Mouse (Mus musculus) adrenal gland, postnatal 36 days (tissue): ENCODE measurements around the gene Pcgf1. TPM values are rescaled to one million over a fixed set of nuclear protein-coding genes. Genes with fewer than 3 reads are reported as not detected.
A peak's percentile ranks its signal among the peaks of the same experiment; 100 is the strongest.

Experiments
- DNase-seq, 2 experiments: peaks; one replicate each; pipeline ENCODE4 v3.0.0; 2021; ENCODE audit warnings: mixed read lengths in 1 of 2
- long read RNA-seq, 2 experiments: library from polyadenylated mRNA; stranded (forward); transcript quantifications; one replicate each; pipeline ENCODE4 v2.0.0; 2021; ENCODE audit warnings: borderline sequencing depth in 2 of 2
- total RNA-seq, 2 experiments: library from RNA; stranded (reverse); gene quantifications; 2 replicates each; pipeline ENCODE4 v1.2.3; 2021

Pcgf1 gene
- 10 to 100 TPM; 30.9 to 38.9 TPM for total RNA-seq
- long read RNA-seq, experiment 1, transcript Pcgf1-202 (9 exons, 918 nt) = major isoform, 17 of 30 reads
- long read RNA-seq, experiment 1, partial matches to known transcripts = 7 of 30 reads
- long read RNA-seq, experiment 1, other reads (novel, unspliced or antisense) = 6 of 30 reads
- long read RNA-seq, experiment 2, partial matches to known transcripts = 4 of 9 reads
- long read RNA-seq, experiment 2, other reads (novel, unspliced or antisense) = 2 of 9 reads

DNA sequence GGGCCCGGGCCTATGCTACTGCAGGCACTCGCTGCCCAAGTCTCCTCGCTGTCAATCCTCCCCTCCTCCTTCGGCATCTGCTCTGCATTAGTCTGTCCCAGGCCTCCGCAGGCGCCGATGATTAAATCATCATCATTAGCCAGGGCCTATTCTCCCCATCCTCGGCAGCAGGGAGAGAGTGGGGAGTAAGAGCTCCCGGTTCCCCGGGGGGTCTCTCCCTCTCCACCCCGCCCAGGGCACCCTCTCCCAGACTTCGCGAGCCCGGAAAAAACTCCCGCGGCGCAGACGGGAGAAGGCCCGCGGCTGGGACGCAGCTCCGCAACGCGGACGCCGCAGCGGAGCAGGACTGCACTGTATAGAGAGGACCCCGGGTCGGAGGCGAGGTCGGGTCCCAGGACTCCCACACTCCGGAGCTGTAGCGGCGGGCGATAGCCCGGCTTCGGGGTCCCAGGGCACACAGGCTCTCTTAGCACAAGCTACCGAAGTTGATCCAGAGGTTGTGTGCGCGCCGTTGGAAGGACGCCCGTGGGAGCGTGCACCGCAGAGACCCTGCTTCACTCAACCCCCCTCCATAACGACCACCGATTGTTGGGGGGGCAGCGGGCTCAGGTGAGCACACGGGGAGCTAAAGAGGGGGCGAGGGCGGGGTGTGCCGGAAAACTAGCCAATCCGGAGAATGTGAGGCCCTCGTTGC, at the start of gene Pcgf1:
Gene Pcgf1 (plus strand): TSS at position 240 of the 694 bp plus-strand sequence.
- DNase-seq = peak; percentile 55 to 65

DNA sequence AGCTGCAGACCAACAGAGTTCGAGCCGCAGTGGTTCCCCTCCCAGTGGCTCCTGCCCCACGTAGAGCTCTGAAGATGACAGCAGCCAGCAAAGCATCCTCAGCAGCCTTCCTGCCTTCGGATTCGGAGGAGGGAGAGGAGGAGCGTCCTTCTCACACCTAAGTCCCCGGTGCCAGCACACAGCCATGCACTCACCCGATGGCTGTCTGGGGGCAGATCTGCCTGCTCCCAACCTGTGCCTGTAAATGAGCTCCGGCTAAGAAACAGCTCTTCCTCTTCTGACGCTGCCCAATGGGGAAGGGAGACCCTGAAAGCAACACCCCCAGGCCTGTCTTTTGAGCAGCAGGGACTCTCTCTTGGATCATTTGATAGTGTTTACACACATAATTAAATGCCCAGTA, 47.9 kb upstream of the Pcgf1 start:
- DNase-seq = no peak

DNA sequence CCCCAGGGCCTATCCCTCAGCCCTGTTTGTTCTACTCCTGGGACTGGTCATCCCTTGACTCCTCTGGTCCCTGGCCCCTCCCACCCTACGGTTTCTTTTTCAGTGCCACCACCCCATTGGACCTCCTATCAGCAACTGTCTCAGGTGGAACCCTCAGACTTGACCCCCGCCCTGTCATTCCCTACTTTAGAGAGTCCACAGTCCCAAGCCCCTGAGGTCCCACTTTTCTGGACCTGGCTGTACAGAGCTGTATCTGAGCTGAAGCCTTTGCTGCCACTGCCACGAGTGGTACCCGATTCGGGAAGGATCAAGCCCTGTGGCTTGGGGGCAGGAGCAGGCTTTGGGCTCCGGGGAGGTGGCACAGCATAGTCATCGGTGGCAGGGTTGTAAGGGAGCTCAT, 46.6 kb upstream of the Pcgf1 start:
- no peak for DNase-seq

DNA sequence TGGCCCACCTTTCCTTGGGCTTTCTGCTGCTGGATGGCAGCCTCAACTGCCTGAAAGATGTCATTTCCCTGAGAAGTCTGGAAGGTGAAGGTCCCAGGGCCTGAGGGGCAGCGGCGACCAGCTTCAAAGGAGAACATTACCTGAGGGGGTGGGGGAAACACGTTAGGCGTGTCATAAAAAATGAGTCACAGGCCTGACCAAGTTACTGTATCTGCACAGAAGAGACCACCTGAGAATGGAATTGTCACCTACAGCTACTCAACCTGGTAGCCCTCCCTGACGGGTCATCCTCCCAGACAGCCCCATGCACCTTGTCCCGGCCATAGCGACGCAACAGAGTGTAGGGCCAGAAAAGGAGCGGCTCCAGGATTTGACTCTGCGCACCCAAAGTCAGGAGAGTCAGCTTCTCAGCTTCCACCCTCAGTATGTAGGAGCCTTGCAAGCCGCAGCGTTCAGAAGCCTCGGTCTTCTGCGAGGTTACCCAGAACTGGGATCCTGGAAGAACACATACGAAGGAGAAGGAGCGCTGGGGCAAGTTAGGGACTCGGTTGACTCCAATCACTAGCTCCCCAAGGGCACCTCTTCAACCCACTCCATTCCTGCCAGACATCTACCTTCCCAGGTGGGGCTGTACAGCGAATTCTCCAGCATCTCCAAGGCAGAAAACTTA, 45.6 kb upstream of the Pcgf1 start:
- no peak for DNase-seq

DNA sequence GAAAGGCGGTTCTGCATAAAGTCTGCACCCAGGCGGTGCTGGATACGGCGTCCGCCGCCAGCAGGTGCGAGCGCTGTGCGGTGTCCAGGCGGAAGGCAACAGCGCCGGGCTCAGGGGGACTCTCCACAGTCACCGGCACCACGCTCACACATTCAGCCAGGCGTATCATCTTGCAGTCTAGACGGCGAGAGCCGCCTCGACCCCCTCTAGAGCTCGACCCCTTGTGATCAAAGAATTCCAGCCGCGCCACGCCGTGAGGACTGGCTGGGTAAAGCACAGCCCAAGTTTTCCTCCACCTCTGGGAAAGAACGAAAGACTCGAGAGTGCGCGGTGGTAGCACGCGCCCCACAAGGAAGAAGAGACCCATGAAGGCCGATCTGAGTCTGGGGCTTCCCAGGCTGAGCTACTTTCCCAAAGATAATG, 44.9 kb upstream of the Pcgf1 start:
- DNase-seq = peak; percentile 55 to 60

DNA sequence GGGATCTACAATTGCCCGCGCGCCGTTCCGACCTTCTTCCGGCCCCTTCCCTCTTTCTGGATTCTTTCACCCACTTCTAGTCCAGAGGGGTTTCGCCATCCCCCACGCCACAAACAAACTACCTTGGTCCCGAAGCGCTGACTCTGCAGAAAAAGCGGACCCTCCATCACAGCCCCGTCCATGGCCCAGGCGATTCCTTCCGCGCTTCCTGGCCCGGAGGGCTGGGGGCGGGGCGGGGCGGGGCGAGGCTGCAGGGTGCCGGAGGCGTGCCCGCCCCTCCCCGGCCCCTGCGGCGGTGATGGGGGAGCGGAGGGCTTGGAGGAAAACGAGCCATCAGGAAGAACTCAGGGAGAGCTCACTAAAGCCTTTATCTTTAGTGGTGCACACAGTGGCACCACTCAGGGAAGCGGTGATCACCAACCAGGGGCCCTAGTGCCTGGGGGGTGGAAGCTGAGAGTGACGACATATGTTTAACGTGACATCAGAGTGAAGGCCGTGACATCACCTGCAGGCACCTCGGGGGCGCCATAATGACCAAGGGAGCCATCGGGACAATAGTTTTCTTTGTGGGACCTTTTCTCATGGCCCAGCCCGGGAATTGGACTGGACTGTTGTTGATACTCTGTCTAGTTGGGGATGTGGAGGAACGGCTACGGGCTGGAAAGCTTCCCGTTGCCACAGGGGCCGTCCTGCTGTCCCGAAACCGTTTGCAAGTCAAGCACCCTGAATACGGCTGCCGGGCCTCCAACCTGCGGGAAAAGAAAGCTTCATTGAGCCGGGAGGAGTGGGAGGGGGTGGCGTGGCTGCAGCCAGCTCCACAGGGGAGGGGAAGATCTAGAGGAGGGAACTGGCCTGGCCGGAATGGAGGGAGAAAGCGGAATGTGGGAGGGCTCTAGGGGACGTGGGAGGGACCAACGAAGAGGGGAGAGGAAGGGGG, 44.2 kb upstream of the Pcgf1 start, which contains the start of the genes Dok1 and Loxl3:
Gene Dok1 (minus strand): TSS at position 223 of the 937 bp plus-strand sequence.
Gene Loxl3 (plus strand): TSS at position 925 of the 937 bp plus-strand sequence.
- DNase-seq = peak; percentile 74 to 86

DNA sequence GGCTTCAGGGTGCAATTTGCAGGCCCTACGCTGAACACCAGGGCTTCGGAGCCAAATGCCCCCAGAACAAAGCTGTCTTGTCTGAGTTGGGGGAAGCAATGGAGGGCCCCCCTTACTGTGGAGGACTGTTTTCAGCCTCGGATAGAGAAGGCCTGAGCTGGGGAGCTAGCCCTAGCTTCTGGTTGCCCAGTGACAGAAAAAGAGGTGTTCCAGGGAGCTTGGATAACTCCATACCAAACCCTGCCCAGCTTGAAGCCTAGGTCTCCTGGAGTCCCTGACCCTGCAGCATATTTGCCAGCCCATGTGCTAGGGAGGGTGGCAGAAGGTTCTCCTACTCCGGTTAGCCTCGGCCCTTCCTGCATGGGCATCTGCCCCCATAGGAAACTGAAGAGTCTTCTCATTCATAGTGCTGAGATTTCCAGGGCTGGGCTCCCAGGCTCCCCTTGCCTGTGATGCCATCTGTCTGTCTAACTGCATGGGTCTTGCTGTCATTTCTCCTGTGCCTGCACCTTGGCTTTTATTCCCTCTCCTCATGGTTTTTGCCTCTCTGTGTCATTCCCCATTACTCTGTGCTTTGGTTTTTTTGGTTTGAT, 43.1 kb upstream of the Pcgf1 start:
- DNase-seq = no peak

DNA sequence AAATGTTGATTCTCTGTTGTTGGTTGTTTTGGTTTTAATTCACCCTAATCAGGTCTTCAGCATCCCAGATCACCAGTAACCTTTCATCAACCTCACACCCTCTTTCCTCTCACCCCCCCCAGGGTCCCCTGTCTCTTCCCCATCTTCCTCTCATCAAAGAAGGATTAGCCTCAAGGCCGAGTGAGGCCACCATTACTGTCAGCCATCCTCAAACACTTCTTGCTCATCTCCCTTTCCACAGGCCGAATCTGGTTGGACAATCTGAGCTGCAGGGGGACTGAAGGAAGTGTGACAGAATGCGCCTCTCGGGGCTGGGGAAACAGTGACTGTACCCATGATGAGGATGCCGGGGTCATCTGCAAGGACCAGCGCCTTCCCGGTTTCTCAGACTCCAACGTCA, 40.5 kb upstream of the Pcgf1 start:
- DNase-seq = no peak

DNA sequence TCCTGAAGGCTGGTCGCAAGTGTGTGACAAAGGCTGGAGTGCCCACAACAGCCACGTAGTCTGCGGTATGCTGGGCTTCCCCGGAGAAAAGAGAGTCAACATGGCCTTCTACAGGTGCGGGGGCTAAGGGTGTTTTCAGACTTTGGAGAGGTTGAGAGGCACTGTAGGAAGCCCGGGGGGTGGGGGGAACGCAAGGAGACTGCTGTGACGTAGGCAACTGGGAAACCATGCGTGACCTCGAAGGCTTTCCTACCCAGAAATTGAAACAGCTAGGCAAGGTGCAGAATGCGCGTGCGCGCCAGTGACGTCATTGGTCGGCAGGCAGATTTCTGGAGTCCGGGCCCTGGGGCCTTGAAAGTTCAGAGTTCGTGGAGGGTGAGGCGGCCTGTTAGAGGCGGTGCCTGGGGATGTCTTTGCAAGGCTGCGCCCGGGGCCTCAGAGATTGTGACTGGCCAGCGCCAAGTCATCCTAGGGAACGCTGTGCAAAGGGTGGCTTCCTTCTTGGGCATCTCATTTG, 39.1 kb upstream of the Pcgf1 start:
- peak; percentile 96 to 97 for DNase-seq

DNA sequence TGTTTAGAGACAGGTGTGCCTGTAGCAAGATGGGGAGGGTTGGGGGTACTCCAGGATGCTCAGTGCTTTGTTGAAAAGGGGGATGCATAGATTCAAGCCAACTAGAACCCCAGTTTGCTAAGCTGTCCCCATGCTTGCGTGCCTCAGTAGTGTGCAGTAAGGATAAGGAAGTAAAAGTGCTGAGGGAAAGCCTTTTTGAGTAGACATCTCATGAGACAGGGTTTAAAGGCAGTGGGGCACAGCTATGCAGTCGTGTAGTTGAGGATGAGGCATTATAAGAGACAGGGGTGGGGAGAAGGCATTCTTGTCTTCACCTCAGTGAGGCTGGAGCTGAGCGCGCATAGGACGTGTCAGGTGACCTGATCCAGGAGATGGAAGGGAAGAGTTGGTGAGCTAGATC, 37.1 kb upstream of the Pcgf1 start:
- DNase-seq = no peak

DNA sequence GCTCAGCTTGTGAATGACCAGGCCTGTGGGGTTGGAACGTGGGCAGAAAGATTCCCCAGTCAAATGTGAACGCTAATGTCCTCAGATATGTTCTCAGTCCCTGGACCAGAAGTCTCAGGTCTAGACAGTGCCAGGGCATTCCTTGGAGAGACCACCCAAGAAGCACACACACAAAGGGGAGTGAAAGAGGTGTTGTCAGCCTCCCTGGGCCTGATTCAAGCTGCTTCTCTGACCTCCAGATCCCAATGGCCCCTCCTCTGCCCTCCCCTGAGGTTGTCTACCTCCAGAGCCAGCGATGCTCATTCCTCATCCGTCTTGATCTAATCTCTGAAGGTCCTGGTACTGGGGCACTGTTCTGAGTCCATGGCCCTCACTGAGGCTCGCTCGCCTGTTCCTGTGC, 34.1 kb upstream of the Pcgf1 start:
- no peak for DNase-seq

DNA sequence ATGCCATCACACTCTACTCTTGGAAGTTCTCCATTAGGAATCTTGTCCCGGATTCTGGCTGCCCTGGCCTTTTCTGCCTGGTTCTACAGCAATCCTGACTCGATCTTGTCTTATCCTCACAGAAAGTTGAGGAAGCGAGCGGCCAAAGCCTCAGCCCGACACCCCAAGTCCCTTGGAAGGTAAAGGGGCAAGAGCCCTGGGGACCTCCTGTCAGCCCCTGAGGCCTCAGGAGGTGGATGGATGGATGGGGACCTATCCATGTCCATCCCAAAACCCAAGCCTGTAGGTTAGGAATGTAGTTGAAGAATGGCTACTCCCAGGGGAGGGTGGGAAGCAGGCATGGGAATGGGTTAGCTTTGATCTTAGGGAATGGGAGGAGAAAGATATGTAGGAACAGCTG, 33.7 kb upstream of the Pcgf1 start:
- DNase-seq = no peak

DNA sequence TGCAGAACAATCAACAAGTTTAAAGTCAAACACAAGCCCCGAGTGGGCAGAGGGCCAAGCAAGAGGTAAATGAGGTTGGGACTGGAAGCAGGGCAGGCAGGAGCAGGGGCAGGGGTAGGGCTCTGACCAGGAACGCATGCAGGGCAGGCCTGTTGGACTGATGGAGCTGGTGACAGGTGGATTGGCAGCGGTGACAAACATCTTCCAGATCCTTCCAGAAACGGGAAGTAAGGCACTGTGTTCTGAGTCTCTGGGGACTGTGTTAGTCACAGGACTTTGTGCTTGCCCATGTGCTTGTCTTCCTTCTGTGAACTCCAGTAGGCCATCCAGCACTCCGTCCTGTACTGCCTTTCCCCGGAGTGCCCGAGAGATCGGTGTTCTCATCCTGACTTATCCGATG, 32.9 kb upstream of the Pcgf1 start:
- DNase-seq = no peak

DNA sequence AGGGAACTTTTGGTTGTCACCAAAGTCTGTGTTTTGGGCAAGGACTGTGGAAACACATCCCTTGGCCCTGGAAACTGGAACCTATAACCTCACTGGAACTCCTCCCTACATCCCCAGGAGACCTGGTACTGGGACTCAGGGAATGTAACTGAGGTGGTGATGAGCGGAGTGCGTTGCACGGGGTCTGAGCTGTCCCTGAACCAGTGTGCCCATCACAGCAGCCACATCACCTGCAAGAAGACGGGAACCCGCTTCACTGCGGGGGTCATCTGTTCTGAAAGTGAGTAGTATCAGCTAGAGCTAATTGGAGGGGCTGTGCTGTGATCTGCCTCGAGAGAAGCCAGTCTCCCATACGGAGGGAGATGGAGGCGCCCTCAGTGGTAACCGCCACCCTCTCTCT, 28.3 kb upstream of the Pcgf1 start:
- DNase-seq = no peak

DNA sequence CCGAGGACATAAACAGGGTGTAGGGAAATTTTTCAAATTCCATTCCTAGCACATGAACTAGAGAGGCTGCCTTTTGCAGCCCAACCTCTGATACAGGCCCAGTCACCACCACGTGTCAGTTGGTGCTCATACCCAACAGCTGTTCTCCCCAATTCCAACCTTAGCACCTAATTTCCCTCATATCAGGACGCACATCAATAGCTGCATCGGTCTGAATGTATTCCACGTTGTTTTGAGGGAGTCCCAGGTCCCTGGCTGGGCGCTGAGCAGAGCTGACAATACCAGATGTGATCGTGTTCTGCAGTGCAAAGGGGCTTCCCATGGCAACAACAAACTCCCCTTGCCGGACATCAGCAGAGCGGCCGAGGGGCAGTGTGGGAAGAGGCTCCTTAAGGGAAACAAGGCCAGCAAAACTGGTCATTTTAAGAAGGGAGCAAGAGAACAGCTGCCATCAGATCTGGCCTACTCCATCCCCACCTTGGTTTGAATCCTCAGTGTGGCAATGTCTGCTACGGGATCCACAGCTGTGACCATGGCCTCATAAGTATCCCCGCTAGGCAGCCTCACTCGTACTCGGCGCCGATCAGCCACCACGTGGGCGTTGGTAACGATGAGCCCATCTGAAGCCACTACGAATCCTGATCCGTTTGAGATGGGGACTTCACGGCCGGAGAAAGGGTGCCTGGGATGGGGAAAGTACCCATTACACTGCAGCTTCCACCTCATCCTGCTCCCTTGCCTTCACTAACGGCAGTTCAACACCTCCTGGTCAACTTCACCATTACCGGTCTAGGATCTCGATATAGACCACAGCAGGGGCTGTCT, 24.3 kb upstream of the Pcgf1 start:
- peak; percentile 44 to 54 for DNase-seq

DNA sequence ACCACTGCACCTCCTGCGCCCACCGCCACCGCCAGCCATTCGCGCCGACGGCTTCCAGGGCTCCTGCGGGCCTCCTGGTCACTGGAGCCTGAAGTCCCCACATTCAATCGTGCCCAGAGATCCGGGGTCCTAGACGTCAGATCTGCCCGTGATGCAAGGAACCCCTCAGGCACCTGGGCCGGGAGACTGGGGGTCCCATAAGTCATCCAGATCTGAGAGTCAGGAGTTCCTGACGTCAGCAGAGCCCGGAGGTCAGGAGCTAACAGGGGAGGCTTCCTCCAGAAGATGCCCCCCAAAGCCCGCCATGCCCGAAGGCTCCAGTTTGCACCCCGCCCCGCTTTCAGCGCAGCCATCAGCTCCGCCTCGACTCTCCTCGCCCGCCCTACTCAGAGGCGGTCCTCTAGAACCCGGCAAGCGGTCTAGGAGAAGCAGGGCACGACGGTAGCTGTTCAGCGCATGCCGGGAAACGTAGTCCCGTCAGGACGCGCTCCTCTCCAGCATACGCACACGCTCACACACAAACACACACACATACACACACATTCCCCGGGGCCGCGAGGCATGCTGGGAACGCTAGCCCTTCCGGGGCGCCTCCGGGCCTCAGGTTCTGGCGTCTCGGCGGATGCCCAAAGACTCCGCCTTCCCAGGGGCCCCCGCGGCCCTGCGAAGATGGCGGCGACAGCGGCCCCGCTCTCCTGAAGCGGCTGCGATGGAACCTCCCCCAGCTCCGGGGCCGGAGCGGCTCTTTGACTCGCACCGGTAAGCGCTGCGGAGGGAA, 23.4 kb upstream of the Pcgf1 start, which contains the start of gene Aup1:
Gene Aup1 (plus strand): TSS at position 448 of the 778 bp plus-strand sequence.
- DNase-seq = peak; percentile 98

DNA sequence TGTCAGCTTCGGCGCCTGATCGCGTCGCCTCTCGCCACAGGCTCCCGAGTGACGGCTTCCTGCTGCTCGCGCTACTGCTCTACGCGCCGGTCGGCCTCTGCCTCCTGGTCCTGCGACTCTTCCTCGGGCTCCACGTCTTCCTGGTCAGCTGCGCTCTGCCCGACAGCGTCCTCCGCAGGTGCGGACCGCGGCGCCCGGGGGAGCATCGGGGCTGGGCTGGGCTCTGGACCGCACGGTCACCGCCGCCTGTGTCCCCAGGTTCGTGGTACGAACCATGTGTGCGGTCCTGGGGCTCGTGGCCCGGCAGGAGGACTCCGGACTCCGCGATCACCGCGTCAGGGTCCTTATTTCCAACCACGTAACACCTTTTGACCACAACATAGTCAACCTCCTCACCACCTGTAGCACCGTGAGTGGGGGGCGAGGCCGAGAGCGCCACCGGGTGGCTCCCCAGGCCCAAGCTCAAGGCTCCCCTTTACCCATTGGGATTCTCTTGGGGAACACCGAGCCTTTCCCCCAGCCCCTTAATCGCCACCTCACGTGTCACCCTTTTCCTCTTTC, 22.7 kb upstream of the Pcgf1 start, which contains the start of gene Htra2:
Gene Htra2 (minus strand): TSS at position 403 of the 561 bp plus-strand sequence.
- peak; percentile 43 to 55 for DNase-seq

DNA sequence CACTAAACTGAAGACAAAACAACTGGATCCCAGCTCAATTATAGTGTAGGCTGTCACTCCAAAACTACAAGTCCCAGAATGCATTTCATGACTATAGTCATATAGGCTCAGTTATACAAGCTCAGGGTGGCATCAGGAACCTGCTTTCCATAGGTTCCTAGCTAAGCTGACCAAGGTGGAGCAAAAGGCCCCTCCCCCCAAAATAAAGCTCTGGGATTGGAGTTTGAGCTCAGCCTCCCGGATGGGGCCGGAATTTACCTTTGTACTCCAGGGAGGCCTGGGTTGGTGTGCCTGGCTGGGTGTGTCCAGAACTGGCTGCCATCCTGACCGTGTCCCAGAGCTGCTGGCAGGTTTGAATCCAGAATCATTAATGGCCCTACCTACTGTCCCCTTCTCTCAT, 19.9 kb upstream of the Pcgf1 start, which contains the start of gene Dqx1:
Gene Dqx1 (plus strand): TSS at position 55 of the 400 bp plus-strand sequence.
- no peak for DNase-seq

DNA sequence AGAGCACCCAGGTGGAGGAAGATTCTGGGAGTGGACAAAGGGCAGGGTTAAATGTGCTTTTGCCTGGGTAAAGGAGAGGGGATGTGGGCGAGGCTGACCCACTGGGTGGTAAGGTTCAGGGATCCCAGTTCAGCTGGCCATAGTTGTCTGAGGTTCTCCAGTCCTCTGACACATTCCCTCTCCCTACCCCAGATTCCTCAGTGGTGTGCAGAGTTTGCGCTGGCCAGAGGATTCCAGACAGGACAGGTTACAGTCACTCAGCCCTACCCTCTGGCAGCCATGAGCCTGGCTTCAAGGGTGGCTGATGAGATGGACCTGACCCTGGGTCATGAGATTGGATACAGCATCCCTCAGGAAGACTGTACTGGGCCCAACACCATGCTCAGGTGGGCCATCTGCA, 18.9 kb upstream of the Pcgf1 start:
- no peak for DNase-seq
